ENCODE assay signal across 8 mouse cellular contexts in genomic region chr4:156200623-156201475, GRCm38 (mm10). TPM values are rescaled to one million over a fixed set of nuclear protein-coding genes. Genes with fewer than 3 reads are reported as not detected.
DNase-seq lines count a peak whose midpoint lies in the region; ATAC-seq and TF ChIP-seq lines count a peak whose summit lies in the region.
"Had no signal": no experiment of that assay in that cellular context is flagged by ENCODE, and none has a peak within 500 bp of the region (broad histone marks: within the 10 kb centered on the region; RNA-seq: fewer than 3 reads in every experiment).

TSS of gene Isg15 (minus strand) at chr4:156200818.

- H3K36me3 ChIP-seq in spleen, adult 2 months (ENCODE audit: control insufficient read depth, insufficient read depth, low read length), result no peaks in the 10 kb centered on the region
- H3K36me3 ChIP-seq in limb, embryonic 14.5 days (ENCODE audit: control insufficient read depth, insufficient read depth, low read length), result no peaks in the 10 kb centered on the region
- H3K36me3 ChIP-seq in stomach, embryonic 15.5 days, result no peaks in the 10 kb centered on the region
- H3K36me3 ChIP-seq in forebrain, embryonic 16.5 days (ENCODE audit: control insufficient read depth, insufficient read depth), result no peaks in the 10 kb centered on the region

- H3K9ac ChIP-seq in limb, embryonic 14.5 days (ENCODE audit: low read depth, low read length, severe bottlenecking), result no peak within 1 kb of the TSS
- H3K9ac ChIP-seq in stomach, embryonic 15.5 days, result no peak within 1 kb of the TSS
- H3K9ac ChIP-seq in forebrain, embryonic 16.5 days (replicated peaks; ENCODE audit: low read depth, low read length), result no peak within 1 kb of the TSS

- H3K4me2 ChIP-seq in limb, embryonic 14.5 days (replicated peaks; ENCODE audit: low read depth, low read length, severe bottlenecking), result no peak within 1 kb of the TSS
- peak within 1 kb of the TSS; percentile 8; the same call in 1 of the 2 replicates for H3K4me2 ChIP-seq in stomach, embryonic 15.5 days
- H3K4me2 ChIP-seq in forebrain, embryonic 16.5 days (ENCODE audit: low read length), result no peak within 1 kb of the TSS

- DNase-seq in spleen, adult 2 months (ENCODE audit: low read depth in 1 of 2, low spot score in 2 of 2), result peak in 1 of 2 experiments; percentile 52
- DNase-seq in spleen, postnatal 10 days (ENCODE audit: low spot score in 2 of 2), result no peak
- DNase-seq in limb, embryonic 14.5 days (ENCODE audit: low spot score), result peak; percentile 20
- no peak for DNase-seq in frontal cortex, postnatal 14 days (ENCODE audit: low spot score in 2 of 2)
- DNase-seq: cerebellum, adult 9-10 months had no signal

- peak; percentile 25; the same call in 1 of the 2 replicates for TF ChIP-seq POLR2A in spleen, adult 2 months (IDR thresholded peaks at IDR 0.05; ENCODE audit: low read depth, low read length)
- no peak for TF ChIP-seq POLR2A in limb, embryonic 14.5 days (IDR thresholded peaks at IDR 0.05; ENCODE audit: borderline replicate concordance, extremely low read depth, insufficient read depth, insufficient read length)

- 21% methylated on average over 10 of the region's 10 CpGs for WGBS in spleen, adult 2 months
- WGBS in limb, embryonic 14.5 days, result 50% methylated on average over 10 of the region's 10 CpGs
- WGBS in stomach, embryonic 15.5 days, result 55% methylated on average over 10 of the region's 10 CpGs
- 65% methylated on average over 10 of the region's 10 CpGs for WGBS in forebrain, embryonic 16.5 days

- H3K4me3 ChIP-seq in spleen, adult 2 months (ENCODE audit: extremely low read depth, insufficient read depth, insufficient read length), result peak within 1 kb of the TSS; percentile 66
- peak within 1 kb of the TSS; percentile 52 for H3K4me3 ChIP-seq in brown adipose tissue, adult 24 weeks (ENCODE audit: insufficient read depth, low read depth, low read length)
- H3K4me3 ChIP-seq in limb, embryonic 14.5 days (replicated peaks; ENCODE audit: low read length), result no peak within 1 kb of the TSS
- H3K4me3 ChIP-seq in stomach, embryonic 15.5 days (replicated peaks), result no peak within 1 kb of the TSS
- H3K4me3 ChIP-seq in forebrain, embryonic 16.5 days (replicated peaks; ENCODE audit: low read length), result no peak within 1 kb of the TSS

- no peak for TF ChIP-seq CTCF in spleen, adult 2 months (IDR thresholded peaks at IDR 0.05; ENCODE audit: extremely low read depth, insufficient read depth, insufficient read length, insufficient replicate concordance)

- H3K9me3 ChIP-seq in limb, embryonic 14.5 days (ENCODE audit: control insufficient read depth, low read length), result no peaks in the 10 kb centered on the region
- H3K9me3 ChIP-seq in stomach, embryonic 15.5 days, result no peaks in the 10 kb centered on the region
- no peaks in the 10 kb centered on the region for H3K9me3 ChIP-seq in forebrain, embryonic 16.5 days (ENCODE audit: control insufficient read depth, low read length)

- ATAC-seq in limb, embryonic 14.5 days (ENCODE audit: low FRiP score, low read depth), result no peak
- ATAC-seq in stomach, embryonic 15.5 days (ENCODE audit: insufficient read depth, low FRiP score, low read depth), result no peak
- ATAC-seq in forebrain, embryonic 16.5 days, result no peak

- peak within 1 kb of the TSS; percentile 69 for H3K27ac ChIP-seq in spleen, adult 2 months (ENCODE audit: insufficient read depth, low read length)
- peak within 1 kb of the TSS; percentile 91 for H3K27ac ChIP-seq in brown adipose tissue, adult 24 weeks (replicated peaks; ENCODE audit: low read depth, low read length)
- H3K27ac ChIP-seq in limb, embryonic 14.5 days (replicated peaks; ENCODE audit: low read depth, low read length), result no peak within 1 kb of the TSS
- H3K27ac ChIP-seq in stomach, embryonic 15.5 days, result no peak within 1 kb of the TSS; the same call in 1 of the 2 replicates
- H3K27ac ChIP-seq in forebrain, embryonic 16.5 days (ENCODE audit: low read length), result no peak within 1 kb of the TSS

- peaks cover 6% of the 10 kb centered on the region for H3K27me3 ChIP-seq in spleen, adult 2 months (ENCODE audit: control insufficient read depth, insufficient read depth, low read length)
- H3K27me3 ChIP-seq in limb, embryonic 14.5 days (ENCODE audit: control insufficient read depth, insufficient read depth, low read length), result peaks cover 22% of the 10 kb centered on the region
- H3K27me3 ChIP-seq in stomach, embryonic 15.5 days (replicated peaks), result peaks cover 6% of the 10 kb centered on the region; the same call in 1 of the 2 replicates
- no peaks in the 10 kb centered on the region for H3K27me3 ChIP-seq in forebrain, embryonic 16.5 days (replicated peaks; ENCODE audit: control insufficient read depth, insufficient read depth, low read length)

- H3K4me1 ChIP-seq in spleen, adult 2 months (ENCODE audit: control insufficient read depth, insufficient read depth, insufficient read length), result peaks cover 12% of the 10 kb centered on the region
- peaks cover 17% of the 10 kb centered on the region for H3K4me1 ChIP-seq in brown adipose tissue, adult 24 weeks (ENCODE audit: control insufficient read depth, insufficient read depth, insufficient read length, low read length)
- peaks cover 4% of the 10 kb centered on the region for H3K4me1 ChIP-seq in limb, embryonic 14.5 days (ENCODE audit: control insufficient read depth, insufficient read depth, low read length)
- peaks cover 12% of the 10 kb centered on the region for H3K4me1 ChIP-seq in stomach, embryonic 15.5 days
- H3K4me1 ChIP-seq in forebrain, embryonic 16.5 days (replicated peaks; ENCODE audit: control insufficient read depth, insufficient read depth, low read length), result peaks cover 30% of the 10 kb centered on the region

RNA-seq across cellular contexts. Expression of gene Isg15, which starts in this region (rescaled TPM):
- polyA plus RNA-seq in spleen, adult 2 months (2012; rRNA removed), result 25.2 and 32.2 TPM in 2 replicates
- 6.1 and 11.7 TPM in 2 replicates for polyA plus RNA-seq in brown adipose tissue, adult 24 weeks (2012; ENCODE audit: insufficient read depth, insufficient read length, missing spikeins)
- polyA plus RNA-seq in limb, embryonic 14.5 days (2012; rRNA removed), result 1.4 and 1.7 TPM in 2 replicates
- 0.26 and 0.73 TPM in 2 replicates for polyA plus RNA-seq in limb, embryonic 14.5 days (2014; fragmentation: Nextera tagmentation; extraction: Ambion mirVana)
- polyA plus RNA-seq in stomach, embryonic 15.5 days (2015; fragmentation: Nextera tagmentation; extraction: Ambion mirVana), result 3.2 and 4.8 TPM in 2 replicates
- polyA plus RNA-seq in forebrain, embryonic 16.5 days (2015; fragmentation: Nextera tagmentation; extraction: Ambion mirVana), result 1.5 TPM in 2 replicates

Comparison
In these comparisons a context has a peak if more than half of its experiments do, and no peak if none do; other contexts are left out.
1. H3K27ac ChIP-seq: peak in spleen, adult 2 months (single experiment) and brown adipose tissue, adult 24 weeks (single experiment); none in limb, embryonic 14.5 days (single experiment), stomach, embryonic 15.5 days (single experiment) and forebrain, embryonic 16.5 days (single experiment).
2. H3K4me3 ChIP-seq: peak in spleen, adult 2 months (single experiment) and brown adipose tissue, adult 24 weeks (single experiment); none in limb, embryonic 14.5 days (single experiment), stomach, embryonic 15.5 days (single experiment) and forebrain, embryonic 16.5 days (single experiment).